ENCODE assay signal across 19 mouse cellular contexts in the genomic region with DNA sequence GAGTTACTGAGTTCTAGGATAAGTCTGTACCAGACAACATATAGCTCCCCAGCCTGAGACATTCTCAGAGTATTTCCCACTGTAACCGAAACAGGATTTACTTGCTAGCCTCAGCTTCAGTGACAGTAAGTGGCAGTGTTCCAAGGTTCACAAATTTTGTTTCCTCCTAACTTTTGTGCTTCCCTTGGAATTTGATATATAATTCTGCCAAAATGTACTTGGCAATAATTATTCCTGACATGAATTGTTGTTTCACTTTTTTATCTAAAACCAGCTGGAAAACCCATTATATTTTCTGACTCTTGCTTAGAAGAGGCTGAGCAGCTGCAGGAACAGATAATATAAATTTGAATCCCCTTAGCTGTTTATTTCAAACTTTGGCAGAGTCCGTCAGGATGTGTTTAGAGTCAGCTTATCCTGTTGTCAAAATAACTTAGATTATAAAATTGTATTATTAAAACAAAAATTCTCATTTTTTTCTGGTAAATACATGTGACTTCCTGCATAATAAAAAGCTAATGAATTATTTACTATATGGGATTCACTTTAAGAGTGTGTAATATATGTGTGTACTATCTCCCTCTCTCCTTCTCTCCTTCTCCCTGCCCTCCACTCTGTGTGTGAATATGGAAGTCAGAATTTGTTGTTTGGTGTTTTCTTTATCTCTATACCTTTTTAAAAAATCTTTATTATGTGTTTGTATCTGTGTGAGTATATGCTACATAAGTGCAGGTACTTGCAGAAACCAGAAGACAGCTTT. TPM values are rescaled to one million over a fixed set of nuclear protein-coding genes. Genes with fewer than 3 reads are reported as not detected.
DNase-seq lines count a peak whose midpoint lies in the region; ATAC-seq and TF ChIP-seq lines count a peak whose summit lies in the region.
"Had no signal": no experiment of that assay in that cellular context is flagged by ENCODE, and none has a peak within 500 bp of the region (broad histone marks: within the 10 kb centered on the region; RNA-seq: fewer than 3 reads in every experiment).

No protein-coding gene starts in this region.

- WGBS in heart, adult 2 months, result 36% methylated on average over 2 of the region's 2 CpGs
- 60% methylated on average over 2 of the region's 2 CpGs for WGBS in kidney, embryonic 15.5 days

- no peak overlapping the region for H3K9ac ChIP-seq in heart, adult 2 months (ENCODE audit: low read depth, low read length)
- H3K9ac ChIP-seq in kidney, embryonic 15.5 days, result no peak overlapping the region
- H3K9ac ChIP-seq: embryonic facial prominence, embryonic 12.5 days; limb, embryonic 15.5 days; midbrain, embryonic 12.5 days had no signal

- no peaks in the 10 kb centered on the region for H3K9me3 ChIP-seq in kidney, embryonic 15.5 days (replicated peaks)
- H3K9me3 ChIP-seq: embryonic facial prominence, embryonic 12.5 days; forebrain, embryonic 10.5 days; limb, embryonic 15.5 days; midbrain, embryonic 12.5 days had no signal

- no peaks in the 10 kb centered on the region for H3K36me3 ChIP-seq in heart, adult 2 months (ENCODE audit: control insufficient read depth, insufficient read depth, low read length)
- H3K36me3 ChIP-seq in kidney, embryonic 15.5 days, result no peaks in the 10 kb centered on the region
- H3K36me3 ChIP-seq: embryonic facial prominence, embryonic 12.5 days; forebrain, embryonic 10.5 days; limb, embryonic 15.5 days; midbrain, embryonic 12.5 days had no signal

- no peak overlapping the region for H3K4me3 ChIP-seq in heart, adult 2 months
- H3K4me3 ChIP-seq in kidney, embryonic 15.5 days (replicated peaks), result no peak overlapping the region
- H3K4me3 ChIP-seq: embryonic facial prominence, embryonic 12.5 days; forebrain, embryonic 10.5 days; layer of hippocampus, adult 2 months; left cerebral cortex, adult 2 months; limb, embryonic 15.5 days; midbrain, embryonic 12.5 days had no signal

- H3K79me2 ChIP-seq in heart, adult 2 months (replicated peaks; ENCODE audit: control insufficient read depth, insufficient read depth, low read length), result no peaks in the 10 kb centered on the region

- peak overlapping the region; percentile 29 for H3K27ac ChIP-seq in heart, adult 2 months
- no peak overlapping the region for H3K27ac ChIP-seq in kidney, embryonic 15.5 days
- H3K27ac ChIP-seq: embryonic facial prominence, embryonic 12.5 days; forebrain, embryonic 10.5 days; layer of hippocampus, adult 2 months; left cerebral cortex, adult 2 months; limb, embryonic 15.5 days; macrophage; midbrain, embryonic 12.5 days had no signal

- TF ChIP-seq EP300 in heart, adult 2 months (IDR thresholded peaks at IDR 0.05; ENCODE audit: insufficient read depth, low read depth, low read length), result no peak

- H3K27me3 ChIP-seq in heart, adult 2 months (ENCODE audit: control insufficient read depth, insufficient read depth, low read length), result no peaks in the 10 kb centered on the region
- H3K27me3 ChIP-seq in kidney, embryonic 15.5 days, result no peaks in the 10 kb centered on the region
- H3K27me3 ChIP-seq: embryonic facial prominence, embryonic 12.5 days; limb, embryonic 15.5 days; midbrain, embryonic 12.5 days had no signal

- ATAC-seq in kidney, embryonic 15.5 days (replicated peaks; ENCODE audit: low FRiP score), result no peak

- H3K4me1 ChIP-seq in heart, adult 2 months (ENCODE audit: control insufficient read depth, insufficient read depth, low read length), result no peaks in the 10 kb centered on the region; the same call in 1 of the 2 replicates
- H3K4me1 ChIP-seq in kidney, embryonic 15.5 days, result no peaks in the 10 kb centered on the region
- H3K4me1 ChIP-seq: embryonic facial prominence, embryonic 12.5 days; forebrain, embryonic 10.5 days; limb, embryonic 15.5 days; midbrain, embryonic 12.5 days had no signal

- no peak overlapping the region for H3K4me2 ChIP-seq in kidney, embryonic 15.5 days
- H3K4me2 ChIP-seq: embryonic facial prominence, embryonic 12.5 days; limb, embryonic 15.5 days; midbrain, embryonic 12.5 days had no signal

- DNase-seq in heart, adult 2 months, result no peak
- no peak for DNase-seq in heart, postnatal 4 days
- peak; percentile 34 for DNase-seq in kidney, postnatal 10 days
- DNase-seq in 3T3-L1 (ENCODE audit: low read depth, low spot score), result peak; percentile 10
- peak; percentile 10 to 47 for DNase-seq in kidney, postnatal 36 days
- DNase-seq in left cerebral cortex, adult 8-10 months (ENCODE audit: low spot score in 2 of 2), result no peak
- DNase-seq: B cell, adult 2 months; cerebellum, adult 11-12 months; gastrocnemius, postnatal 25 days; retina, postnatal 1 day; thymus, postnatal 36 days had no signal

- no peak for TF ChIP-seq POLR2A in heart, adult 2 months (IDR thresholded peaks at IDR 0.05; ENCODE audit: insufficient read depth, low read depth, low read length)

- TF ChIP-seq CTCF in heart, adult 2 months (IDR thresholded peaks at IDR 0.05), result no peak

- intact Hi-C loops in heart, adult 2 months (cut with DNase I), result no loop called here

RNA-seq across cellular contexts. Expression of a gene that starts 9.4 kb away (rescaled TPM):
- total RNA-seq in heart, adult 2 months (2021), result 100 to 1,000 TPM; 144 to 190 TPM
- 31.3 and 63.0 TPM in 2 replicates for polyA plus RNA-seq in heart, adult 2 months (2012; rRNA removed)
- total RNA-seq in heart, postnatal 4 days (2021), result 100 to 1,000 TPM; 119 to 139 TPM
- polyA plus RNA-seq in kidney, embryonic 15.5 days (2015; fragmentation: Nextera tagmentation; extraction: Ambion mirVana), result 50.3 and 68.0 TPM in 2 replicates
- total RNA-seq in left cerebral cortex, adult 8-10 months (2022), result 10 to 100 TPM; 59.6 to 69.1 (median 62.8) TPM

RNA-seq across cellular contexts. Expression of a gene that starts 9.6 kb away (rescaled TPM):
- total RNA-seq in heart, adult 2 months (2021), result 1 to 10 TPM; 1.0 to 2.4 TPM
- polyA plus RNA-seq in heart, adult 2 months (2012; rRNA removed), result 0.45 and 1.8 TPM in 2 replicates
- total RNA-seq in heart, postnatal 4 days (2021), result 1 to 10 TPM; 1.9 to 2.9 TPM
- polyA plus RNA-seq in kidney, embryonic 15.5 days (2015; fragmentation: Nextera tagmentation; extraction: Ambion mirVana), result 2.9 and 3.4 TPM in 2 replicates
- 1 to 10 TPM; 2.0 to 3.0 (median 2.7) TPM for total RNA-seq in left cerebral cortex, adult 8-10 months (2022)

RNA-seq across cellular contexts. Expression of a gene that starts 43.5 kb away (rescaled TPM):
- total RNA-seq in heart, adult 2 months (2021), result 1 to 10 TPM; 8.7 to 9.6 TPM
- 4.3 and 4.8 TPM in 2 replicates for polyA plus RNA-seq in heart, adult 2 months (2012; rRNA removed)
- total RNA-seq in heart, postnatal 4 days (2021), result 10 to 100 TPM in 1 of 2 experiments, 1 to 10 TPM in 1; 9.9 to 12.5 TPM
- 20.2 and 22.7 TPM in 2 replicates for polyA plus RNA-seq in kidney, embryonic 15.5 days (2015; fragmentation: Nextera tagmentation; extraction: Ambion mirVana)
- 10 to 100 TPM in 3 of 4 experiments, 1 to 10 TPM in 1; 9.2 to 14.2 (median 11.5) TPM for total RNA-seq in left cerebral cortex, adult 8-10 months (2022)

RNA-seq across cellular contexts. Expression of a gene that starts 43.5 kb away (rescaled TPM):
- 1 to 10 TPM; 2.6 TPM for total RNA-seq in heart, adult 2 months (2021)
- 3.3 and 6.4 TPM in 2 replicates for polyA plus RNA-seq in heart, adult 2 months (2012; rRNA removed)
- total RNA-seq in heart, postnatal 4 days (2021), result 1 to 10 TPM; 6.0 to 8.1 TPM
- polyA plus RNA-seq in kidney, embryonic 15.5 days (2015; fragmentation: Nextera tagmentation; extraction: Ambion mirVana), result 9.2 and 10.2 TPM in 2 replicates
- total RNA-seq in left cerebral cortex, adult 8-10 months (2022), result 1 to 10 TPM; 7.4 to 8.0 (median 7.8) TPM

RNA-seq across cellular contexts. Expression of a gene that starts 43.6 kb away (rescaled TPM):
- 10 to 100 TPM; 23.9 to 28.6 TPM for total RNA-seq in heart, adult 2 months (2021)
- polyA plus RNA-seq in heart, adult 2 months (2012; rRNA removed), result 9.7 and 23.4 TPM in 2 replicates
- total RNA-seq in heart, postnatal 4 days (2021), result 10 to 100 TPM; 25.9 to 28.8 TPM
- polyA plus RNA-seq in kidney, embryonic 15.5 days (2015; fragmentation: Nextera tagmentation; extraction: Ambion mirVana), result 69.2 and 71.0 TPM in 2 replicates
- 10 to 100 TPM; 32.7 to 38.7 (median 37.5) TPM for total RNA-seq in left cerebral cortex, adult 8-10 months (2022)

Comparison
In these comparisons a context has a peak if more than half of its experiments do, and no peak if none do; other contexts are left out.
1. DNase-seq: peak in kidney, postnatal 10 days (single experiment), 3T3-L1 (single experiment) and kidney, postnatal 36 days (2 of 2); none in heart, adult 2 months (0 of 2), heart, postnatal 4 days (single experiment) and left cerebral cortex, adult 8-10 months (0 of 2).